Comparison of ENCODE assay signal across 12 mouse cellular contexts in genomic region chr3:153045328-153045727, GRCm38 (mm10).
"Had no signal": no experiment of that assay in that cellular context is flagged by ENCODE, and none has a peak within 500 bp of the region (broad histone marks: within the 10 kb centered on the region; RNA-seq: fewer than 3 reads in every experiment).

No protein-coding gene starts in this region.

- H3K27me3 ChIP-seq: limb, embryonic 12.5 days; neural tube, embryonic 15.5 days had no signal

- H3K4me1 ChIP-seq: limb, embryonic 12.5 days; midbrain, embryonic 10.5 days; neural tube, embryonic 15.5 days had no signal

- H3K36me3 ChIP-seq: limb, embryonic 12.5 days; midbrain, embryonic 10.5 days; neural tube, embryonic 15.5 days had no signal

- H3K4me2 ChIP-seq: limb, embryonic 12.5 days; neural tube, embryonic 15.5 days had no signal

- H3K27ac ChIP-seq: limb, embryonic 12.5 days; midbrain, embryonic 10.5 days; neural tube, embryonic 15.5 days had no signal

- H3K9ac ChIP-seq: limb, embryonic 12.5 days; neural tube, embryonic 15.5 days had no signal

- H3K4me3 ChIP-seq: limb, embryonic 12.5 days; midbrain, embryonic 10.5 days; myocyte; neural tube, embryonic 15.5 days had no signal

- DNase-seq: kidney, adult 2 months; kidney, postnatal 25 days; layer of hippocampus, adult 9-11 months; midbrain, embryonic 14.5 days; right cerebral cortex, adult 18-20 months; right cerebral cortex, postnatal 25 days; thymus, postnatal 36 days had no signal

- ATAC-seq: intestine, embryonic 16.5 days had no signal
